Mouse (Mus musculus) T-helper 2 cell (primary cell): ENCODE data around the gene Ndufs6.

Source experiments
- in situ Hi-C: fragments of 300-600 bp; cut with MboI, MseI; formaldehyde crosslinking; loops from one replicate; pipeline ENCODE4 v1.15.1; 2025; ENCODE audit warnings: high pct_unique_total_duplicates

Gene Ndufs6

DNA sequence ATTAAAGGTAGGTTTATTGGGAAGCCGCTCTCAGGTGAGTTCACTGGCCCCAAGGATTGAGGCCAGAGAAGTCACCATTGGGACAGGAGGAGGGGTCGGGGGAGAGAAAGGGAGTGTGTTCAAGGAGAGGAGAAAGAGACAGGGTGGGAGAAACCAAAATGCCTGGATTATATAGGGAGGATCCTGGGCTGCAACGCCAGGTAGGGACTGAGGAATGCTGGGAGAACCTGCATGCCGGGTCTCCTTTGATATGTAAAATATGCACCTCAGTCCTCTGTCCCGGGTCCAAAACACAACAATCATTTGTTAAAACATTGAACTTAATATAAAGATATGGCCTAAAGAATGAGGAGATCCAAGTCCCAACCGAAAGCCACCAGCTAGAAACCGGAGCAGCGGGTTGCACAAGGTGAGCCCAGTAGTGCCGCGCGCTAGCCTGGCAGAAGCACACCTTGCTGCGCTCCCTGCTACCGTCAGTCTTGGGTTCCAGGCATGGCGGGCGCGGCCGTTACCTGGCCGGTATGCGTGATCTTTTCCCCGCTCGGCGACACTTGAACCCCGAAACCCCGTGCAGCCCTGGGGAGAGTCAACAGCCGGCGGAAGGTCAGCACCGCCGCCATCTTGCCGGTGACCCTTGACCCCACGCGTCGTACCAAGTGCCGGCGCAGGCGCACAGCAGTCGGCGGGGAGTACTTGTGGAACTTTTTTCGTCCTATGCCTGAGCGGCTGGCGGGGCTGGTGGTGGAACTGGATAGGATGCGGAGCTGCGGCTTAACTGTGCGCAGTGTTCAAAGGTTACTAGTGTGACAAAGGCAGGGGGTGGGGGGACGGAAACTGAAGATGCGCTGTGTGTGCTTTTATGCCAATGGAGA lies at the start of gene Ndufs6, which contains the start of gene Mrpl36:
Gene Ndufs6 (minus strand): TSS at position 716 of the 872 bp plus-strand sequence.
Gene Mrpl36 (plus strand): TSS at position 687 of the 872 bp plus-strand sequence.
- in situ Hi-C loops: loop anchor here (10.0 kb wide), 1 partner anchor 277 kb away; the partner anchor contains the start of gene Clptm1l

DNA sequence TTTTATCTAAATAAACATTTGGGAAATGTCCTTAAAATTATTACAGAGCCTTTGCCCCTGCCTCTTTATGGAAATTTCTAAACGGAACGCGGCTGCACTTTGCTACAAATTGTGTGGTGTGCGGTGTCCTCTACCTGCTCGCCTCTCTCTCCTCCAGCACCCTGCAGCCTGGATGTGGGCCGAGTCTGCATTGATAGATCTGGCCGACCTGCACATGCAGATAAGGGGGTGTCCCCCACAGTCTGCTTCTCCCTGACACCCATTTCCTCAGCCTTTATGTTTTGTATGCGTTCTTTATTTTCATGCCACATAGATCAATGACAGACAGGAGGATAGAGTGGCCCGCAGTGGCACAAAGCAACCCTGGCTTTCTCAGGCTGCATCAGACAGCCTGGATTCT lies 49.3 kb upstream of the Ndufs6 start:
- in situ Hi-C loops: no loop called here

DNA sequence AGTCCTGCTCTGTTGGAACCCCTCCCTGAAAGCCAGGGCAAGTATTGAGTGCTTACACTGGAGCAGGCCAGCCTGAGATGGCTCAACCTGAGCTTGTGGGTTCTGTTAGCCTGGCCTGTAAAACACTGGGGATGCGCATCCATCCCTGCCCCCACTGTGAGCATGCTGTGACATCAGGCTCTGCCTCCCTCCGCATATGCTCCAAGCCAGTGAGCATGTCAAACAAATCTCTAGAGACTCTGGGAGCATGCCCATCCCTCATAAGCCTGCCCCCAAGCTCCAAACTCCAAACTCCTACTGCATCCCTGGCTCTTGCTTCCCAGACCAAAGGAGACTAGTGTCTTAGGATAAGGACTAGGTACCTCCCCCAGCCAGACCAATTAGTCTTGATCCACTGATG lies 46.3 kb upstream of the Ndufs6 start:
- in situ Hi-C loops: no loop called here

DNA sequence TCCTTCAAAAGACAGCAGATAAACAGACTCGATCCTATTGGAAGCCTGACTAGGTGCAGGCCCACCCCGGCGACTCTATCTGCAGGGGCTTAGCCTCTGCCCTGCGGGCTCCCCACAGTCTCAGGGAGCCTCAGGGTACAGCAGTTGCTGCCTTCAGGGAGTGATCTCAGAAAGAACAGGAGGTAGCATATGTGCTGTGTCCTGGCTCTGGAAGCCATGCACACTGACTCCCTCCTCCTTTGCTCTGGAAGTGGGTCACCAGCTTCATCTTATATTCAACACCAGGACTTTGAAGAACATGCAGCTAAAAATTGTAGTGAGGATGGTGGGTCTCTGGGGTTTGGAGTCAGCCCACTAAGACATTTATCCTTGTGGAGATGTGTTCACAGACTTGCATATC lies 45.0 kb upstream of the Ndufs6 start:
- in situ Hi-C loops: no loop called here

DNA sequence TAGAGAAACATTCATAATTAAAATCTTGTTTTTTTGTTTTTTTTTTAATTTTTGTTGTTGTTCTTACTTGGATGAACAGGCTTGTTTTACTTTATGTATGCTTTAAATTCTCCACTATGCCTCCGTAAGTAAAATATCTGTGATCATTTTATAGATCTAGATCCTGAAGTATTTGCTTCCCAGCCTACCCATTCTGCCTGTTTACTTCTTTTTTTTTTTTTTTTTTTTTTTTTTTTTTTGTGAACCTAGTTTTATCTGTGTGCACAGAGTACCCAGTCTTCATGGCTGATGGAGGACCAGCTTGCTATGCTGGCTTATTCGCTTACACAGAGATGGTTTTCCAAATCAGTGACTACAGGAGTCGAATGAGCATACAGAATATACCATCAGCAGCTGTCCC lies 28.8 kb upstream of the Ndufs6 start:
- in situ Hi-C loops: no loop called here

DNA sequence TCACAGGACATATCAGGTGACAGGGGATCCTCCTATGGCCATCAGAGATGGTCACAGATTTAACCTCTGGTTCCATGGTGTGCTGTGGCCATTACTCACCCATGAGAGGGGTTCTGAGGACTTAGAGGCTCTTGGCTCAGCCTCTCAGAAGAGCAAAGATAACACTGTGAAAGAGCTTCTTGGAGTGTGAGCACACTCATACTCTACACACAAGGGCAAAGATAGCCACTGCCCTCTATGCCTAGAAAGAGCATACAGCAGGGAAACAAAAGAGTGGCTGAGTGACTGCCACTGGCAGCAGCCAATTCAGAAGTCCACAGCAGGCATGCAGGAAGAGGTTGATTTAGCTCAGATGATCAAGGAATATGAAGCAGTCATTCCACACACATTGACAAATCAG lies 24.1 kb upstream of the Ndufs6 start:
- in situ Hi-C loops: no loop called here

DNA sequence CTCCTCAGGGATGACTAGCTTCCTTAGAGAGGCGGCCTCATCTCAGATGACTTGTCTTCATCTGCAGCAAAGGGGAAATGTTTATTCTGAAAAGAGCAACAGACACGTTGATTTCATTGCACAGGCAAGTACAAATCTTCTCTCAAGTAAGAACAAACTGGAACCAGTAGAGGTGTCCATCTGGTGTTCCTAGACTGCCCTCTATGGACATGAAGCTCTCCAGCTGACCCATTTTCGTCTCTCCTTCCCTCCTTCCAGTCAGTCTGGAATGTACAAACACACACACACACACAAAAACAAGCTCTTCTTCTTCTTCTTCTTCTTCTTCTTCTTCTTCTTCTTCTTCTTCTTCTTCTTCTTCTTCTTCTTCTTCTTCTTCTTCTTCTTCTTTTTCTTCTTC lies 23.6 kb upstream of the Ndufs6 start:
- in situ Hi-C loops: no loop called here

DNA sequence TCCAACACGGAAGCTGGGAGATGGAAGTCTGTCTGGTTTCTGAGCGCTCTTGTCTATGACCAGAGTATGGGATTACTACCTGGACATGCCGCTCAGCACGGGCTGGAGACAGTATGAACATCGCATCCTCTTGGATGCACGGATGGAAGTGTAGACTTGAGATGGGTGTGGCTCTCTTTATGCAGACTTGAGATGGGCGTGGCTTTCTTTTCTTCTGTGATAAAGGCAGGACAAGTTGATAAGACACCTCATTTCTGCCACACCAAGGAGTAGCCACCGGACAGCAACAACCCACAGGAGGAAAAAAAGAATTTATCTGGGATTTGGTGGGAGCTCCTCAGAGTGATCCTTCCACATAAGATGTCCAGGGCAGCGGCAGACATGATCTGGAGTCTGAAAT lies 22.4 kb upstream of the Ndufs6 start:
- in situ Hi-C loops: no loop called here

DNA sequence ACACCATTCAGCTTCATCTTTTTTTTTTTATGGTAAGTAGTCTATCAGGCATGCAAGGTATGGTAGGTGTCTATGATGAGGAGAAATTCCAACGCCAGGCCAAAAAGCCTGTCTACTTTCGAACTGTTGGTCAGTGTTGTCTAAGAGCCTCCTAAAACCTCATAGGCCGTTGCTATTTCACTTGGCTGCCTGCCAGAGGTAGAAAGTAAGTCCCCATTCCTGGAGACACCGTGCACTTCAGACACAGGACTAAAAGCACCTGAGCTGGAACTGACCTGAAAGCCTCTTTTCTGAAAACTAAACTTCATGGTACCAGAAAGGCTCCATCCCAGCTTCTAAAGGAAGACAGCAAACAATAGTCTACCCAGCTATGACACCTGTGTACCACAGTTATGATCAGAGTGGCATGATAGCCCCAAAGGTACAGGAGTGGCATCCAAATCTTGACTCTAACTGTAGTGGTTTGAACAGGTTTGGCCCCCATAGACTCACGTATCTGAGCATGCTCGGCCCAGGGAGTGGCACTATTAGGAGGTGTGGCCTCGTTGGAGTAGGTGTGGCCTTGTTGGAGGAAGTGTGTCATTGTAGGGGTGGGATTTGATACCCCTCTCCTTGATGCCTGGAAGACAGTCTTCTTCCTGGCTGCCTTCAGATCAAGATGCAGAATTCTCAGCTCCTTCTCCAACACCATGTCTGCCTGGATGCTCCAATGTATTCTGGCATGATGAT lies 19.7 kb upstream of the Ndufs6 start:
- in situ Hi-C loops: no loop called here

DNA sequence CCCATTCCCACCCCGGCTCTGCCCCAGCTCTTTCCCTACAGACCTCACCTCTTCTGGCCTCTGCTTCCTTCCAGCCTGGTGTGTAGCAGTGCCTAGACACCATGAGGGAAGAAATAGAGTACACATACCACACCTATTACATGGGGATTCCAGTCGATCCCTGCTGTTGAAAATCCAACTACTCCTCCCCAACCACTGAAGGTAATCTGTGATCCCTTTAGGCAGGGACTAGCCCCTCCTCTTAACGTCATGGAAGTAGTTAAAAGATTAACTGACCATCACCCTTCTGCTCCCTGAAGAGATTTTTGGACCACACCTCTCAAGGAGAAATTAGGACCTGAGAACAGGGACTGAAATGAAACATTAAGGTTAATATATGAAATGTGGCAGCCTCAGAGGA lies 18.8 kb upstream of the Ndufs6 start:
- in situ Hi-C loops: no loop called here

DNA sequence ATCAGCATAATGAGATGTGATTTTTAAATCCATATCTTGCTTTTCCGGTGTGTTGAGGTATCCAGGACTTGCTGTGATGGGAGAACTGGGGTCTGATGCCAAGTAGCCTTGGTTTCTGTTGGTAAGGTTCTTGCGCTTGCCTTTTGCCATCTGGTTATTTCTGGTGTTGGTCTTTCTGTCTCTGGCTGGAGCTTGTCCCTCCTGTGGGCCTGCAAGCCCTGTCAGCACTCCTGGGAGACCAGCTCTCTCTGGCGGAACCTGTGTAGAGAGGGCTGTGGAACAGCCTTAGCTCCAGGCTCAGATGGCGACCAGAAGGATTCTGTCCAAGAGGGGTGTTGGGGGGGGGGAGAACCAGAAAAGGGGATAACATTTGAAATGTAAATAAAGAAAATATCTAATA lies 18.4 kb upstream of the Ndufs6 start:
- in situ Hi-C loops: no loop called here

DNA sequence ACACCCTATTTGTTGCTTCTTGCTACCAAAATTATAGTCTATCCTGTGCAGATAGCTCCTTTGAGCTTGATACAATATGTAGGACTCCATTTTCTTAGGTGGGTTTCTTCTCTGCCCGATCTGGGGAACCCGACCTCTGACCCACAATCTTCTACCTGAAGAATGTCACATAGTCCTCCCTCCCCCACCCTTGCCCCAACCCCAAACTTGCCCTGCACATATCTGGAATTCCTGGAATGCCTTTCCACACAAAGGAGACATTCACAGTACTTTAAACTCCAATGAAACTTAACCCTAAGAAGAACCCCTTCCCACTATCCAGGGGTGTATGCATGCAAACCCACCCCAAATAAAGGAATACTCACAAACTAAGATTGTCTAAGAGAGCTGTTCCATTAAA lies 17.8 kb upstream of the Ndufs6 start:
- in situ Hi-C loops: no loop called here

DNA sequence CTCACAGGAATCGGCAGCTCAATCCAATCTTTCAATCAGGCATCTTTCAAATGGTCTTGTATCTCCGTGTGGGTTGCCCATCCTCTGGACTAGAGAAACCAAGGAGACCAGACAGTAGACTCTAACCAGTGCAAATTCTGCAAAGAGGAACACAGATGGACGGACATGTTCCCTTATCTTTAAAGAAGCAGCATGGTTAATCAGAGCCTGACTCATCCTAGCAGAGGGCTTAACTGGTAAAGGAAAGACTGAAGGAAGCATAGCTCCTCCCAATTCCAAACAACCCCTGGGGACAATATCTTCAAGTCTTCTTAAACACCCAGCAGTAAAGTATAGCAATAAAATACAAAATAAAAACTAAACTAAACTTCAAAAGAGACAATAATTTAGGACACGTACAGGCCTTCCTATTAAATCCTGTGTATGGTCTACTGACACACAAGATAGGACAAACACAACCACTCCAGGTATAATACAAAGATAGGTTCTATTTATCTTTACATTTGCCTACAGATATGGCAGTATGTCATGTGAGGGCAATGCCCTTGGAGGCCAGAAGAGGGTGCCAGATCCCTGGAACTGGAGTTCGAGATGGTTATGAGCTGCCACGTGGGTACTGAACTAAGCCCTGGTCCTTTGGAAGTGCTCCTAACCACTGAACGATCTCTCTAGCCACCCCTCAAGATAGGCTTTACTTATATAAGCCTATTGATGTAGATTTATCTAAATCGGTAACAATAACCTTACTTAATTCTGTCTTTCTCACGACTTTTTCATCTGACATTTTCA lies 17.0 kb upstream of the Ndufs6 start:
- in situ Hi-C loops: no loop called here

DNA sequence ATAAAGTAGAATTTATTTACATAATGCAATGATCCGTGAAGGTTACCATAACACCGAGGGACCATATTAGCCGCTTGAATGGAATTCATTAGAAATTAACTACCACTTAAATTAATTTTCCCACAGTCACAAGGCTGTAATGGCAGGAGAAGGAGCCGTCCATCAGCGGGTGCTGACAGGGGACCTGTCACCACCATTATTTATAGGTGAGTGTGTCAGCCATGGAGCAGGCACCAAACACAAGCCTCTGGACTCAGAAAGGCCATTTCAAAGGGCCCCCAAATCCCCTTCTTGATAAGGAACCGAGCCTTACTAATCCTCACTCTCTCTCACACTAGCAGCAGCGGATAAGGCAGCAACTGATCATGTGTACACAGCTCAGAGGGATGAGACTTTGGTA lies 8.4 kb upstream of the Ndufs6 start:
- in situ Hi-C loops: loop anchor here (5.0 kb wide), 1 partner anchor 131 kb away; the partner anchor contains the start of gene Lpcat1

DNA sequence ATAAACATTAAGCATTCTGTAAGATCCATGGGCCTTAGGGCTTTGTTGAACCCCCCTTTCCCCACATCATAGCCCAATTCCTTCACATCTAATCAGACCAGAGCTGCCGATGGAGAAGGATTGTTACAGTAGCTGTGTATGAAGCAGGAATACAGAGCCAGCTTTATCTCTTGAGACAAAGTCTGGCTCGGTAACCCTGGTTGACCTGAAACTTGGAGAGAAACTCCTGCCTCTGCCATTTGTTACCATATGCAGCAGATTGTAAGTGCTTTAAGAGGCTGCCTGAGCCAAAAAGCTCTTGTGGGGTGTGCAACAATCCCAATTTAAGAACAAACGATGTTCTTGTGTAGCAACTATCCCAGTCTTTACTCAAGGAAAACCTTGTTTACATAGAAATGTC lies 3.4 kb upstream of the Ndufs6 start:
- in situ Hi-C loops: no loop called here

DNA sequence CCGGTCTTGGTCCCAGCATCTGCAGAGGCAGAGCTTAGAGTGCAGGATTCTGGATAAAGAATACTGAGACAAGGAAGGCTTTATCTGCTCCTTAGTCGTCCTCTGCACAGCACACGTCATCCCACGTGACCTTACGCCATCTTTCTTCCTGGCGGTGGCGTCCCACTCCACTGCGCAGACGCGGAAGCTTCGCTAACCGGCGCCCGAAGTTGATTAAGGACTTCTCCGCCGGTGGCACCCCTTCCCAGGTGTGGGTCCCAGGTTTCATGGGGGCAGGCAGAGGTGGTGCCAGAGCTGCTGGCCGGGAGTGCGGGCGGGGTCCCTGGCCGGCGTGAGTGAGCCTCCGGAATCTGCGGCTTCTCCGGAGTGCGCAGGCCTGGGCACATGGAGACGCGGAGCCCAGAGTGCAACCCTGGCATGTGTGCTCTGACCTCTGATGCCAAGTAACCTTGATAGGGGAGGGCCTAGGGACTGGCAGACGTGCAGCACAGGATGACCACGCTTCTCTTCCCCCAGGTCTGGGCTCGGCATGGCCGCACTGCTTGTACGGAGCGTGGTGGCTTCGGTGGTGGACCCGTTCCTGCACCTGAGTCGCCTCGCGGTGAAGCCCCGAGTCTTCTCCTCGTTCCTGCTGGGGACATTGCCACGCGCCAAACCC lies 2.6 kb upstream of the Ndufs6 start:
- in situ Hi-C loops: no loop called here

DNA sequence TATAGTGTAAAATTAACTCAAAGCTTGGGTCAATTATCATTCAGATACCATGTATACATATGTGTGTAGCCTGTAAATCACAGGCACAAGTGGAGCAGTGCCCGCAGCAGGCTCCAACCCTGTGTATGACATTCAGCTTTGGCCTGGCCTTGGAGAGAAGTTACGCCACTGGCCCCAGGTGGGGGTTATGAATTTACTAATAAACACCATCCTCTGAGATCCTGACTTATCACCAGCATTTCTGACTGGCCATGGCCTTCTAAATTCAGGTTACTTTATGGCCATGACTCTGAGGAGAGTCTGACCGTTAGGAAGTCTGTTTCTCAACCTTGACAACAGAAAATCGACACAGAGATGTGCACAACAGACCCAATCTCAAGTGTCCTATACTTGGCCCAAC lies 4.9 kb downstream of the Ndufs6 start:
- in situ Hi-C loops: loop anchor here (10.0 kb wide), 1 partner anchor 281 kb away; the partner anchor contains the start of gene Clptm1l

DNA sequence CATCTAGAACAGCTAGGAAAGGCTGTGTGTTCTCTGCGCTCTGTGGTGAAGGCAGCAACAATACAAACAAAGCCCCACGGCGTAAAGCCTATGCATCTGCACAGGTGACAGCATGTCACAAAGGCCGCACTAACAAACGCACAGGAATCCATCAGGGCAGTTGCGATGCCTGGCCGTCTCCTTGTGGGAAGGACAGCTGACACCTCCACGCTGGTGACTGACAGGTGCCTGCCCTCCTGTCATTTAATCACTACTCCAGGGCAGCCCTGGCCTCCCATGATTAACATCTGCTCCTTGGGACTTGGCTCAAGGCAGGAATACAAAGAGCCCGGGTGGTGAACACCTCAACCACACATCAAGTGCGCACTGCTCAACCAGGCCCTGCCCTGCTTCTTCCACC lies 5.7 kb downstream of the Ndufs6 start:
- in situ Hi-C loops: loop anchor here (10.0 kb wide), 1 partner anchor 282 kb away; the partner anchor contains the start of gene Clptm1l

DNA sequence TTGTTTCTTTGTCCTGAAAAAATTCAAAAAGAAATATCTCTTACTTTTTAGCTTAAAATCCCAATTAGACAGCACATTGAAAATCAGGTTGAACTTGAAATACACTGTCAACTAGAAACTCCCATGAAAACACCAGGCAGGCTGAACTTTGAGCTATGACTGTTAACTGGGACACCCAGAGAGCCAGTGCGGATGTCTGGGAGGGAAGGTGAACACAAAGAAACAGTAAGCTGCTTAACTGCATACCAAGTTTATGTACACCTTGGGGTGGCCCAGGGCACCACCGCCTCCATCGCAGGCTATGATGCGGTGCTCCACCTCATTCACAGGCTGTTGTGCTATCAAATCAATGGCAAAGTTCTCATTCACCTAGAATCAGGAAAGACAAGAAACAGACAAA lies 8.3 kb downstream of the Ndufs6 start:
- in situ Hi-C loops: loop anchor here (10.0 kb wide), 1 partner anchor 285 kb away; the partner anchor contains the start of gene Clptm1l

DNA sequence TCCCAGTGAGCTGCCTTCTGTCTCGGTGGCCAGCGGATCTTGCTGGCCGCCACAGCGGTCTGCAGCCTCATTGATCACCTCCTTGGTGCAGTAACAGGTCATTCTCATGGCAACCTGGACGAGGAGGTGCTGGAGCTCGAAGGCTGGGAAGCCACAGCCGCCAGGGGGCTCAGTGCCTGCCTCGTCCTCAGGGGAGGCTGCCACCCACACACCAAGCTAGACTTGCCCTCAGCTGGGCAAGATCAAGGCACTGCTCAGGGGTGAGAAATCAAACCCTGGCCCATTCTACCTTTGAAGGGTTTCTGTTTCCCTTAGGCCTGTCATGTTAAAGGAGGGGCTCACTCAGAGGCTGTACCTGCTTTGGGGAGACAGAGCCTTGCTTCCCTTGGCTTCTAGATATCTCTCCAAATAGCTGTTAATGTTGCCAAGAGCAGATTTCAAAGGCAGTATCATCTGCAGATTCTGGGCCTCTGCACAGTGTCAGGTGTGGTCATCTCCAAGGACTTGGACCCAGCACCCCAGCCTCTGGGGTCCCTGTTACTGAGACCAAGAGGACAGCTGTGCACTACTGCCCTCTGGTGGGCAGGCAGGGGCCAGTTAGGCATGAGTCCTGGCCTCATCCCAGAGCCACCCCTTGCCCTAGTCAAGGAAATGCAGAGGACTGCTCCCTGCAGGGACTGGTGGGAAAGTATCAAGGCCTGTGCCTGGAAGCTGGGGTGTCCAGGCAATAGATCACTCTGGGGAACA lies 18.0 kb downstream of the Ndufs6 start:
- in situ Hi-C loops: no loop called here

DNA sequence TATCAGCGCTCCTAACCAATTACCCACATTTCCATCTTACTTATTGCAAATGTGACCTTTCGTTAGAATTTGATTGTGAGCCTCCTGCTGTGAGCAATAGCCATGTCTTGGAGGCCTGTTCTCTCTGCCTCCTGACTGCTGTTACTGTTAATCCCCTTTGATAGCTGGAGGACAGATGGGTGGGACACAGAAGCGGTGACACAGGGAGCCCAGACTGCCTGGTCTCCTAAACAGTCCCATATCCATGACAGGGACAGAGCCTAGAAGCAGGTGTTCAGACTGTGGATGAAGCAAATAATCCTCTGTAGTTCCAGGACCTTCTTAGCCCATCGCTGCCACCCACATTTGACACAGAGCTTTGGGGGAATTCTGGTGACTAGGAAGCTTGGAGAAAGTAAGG lies 21.9 kb downstream of the Ndufs6 start:
- in situ Hi-C loops: no loop called here
